Mouse (Mus musculus) left cerebral cortex, postnatal 4 days (tissue): ENCODE measurements at regions not wholly inside any gene's neighbourhood (a gene's known extent, or its start where the extent isn't known, plus 50 kb on each side); places are given as distances from the start of the nearest gene placed in this dataset.

Source experiments
- DNase-seq: peaks from one replicate; pipeline ENCODE4 v3.0.0-alpha.2; 2022
- intact Hi-C: fragments of 180-260 bp; cut with DNase I; formaldehyde crosslinking; loops from one replicate; pipeline ENCODE4 v1.15.1; 2025

DNA sequence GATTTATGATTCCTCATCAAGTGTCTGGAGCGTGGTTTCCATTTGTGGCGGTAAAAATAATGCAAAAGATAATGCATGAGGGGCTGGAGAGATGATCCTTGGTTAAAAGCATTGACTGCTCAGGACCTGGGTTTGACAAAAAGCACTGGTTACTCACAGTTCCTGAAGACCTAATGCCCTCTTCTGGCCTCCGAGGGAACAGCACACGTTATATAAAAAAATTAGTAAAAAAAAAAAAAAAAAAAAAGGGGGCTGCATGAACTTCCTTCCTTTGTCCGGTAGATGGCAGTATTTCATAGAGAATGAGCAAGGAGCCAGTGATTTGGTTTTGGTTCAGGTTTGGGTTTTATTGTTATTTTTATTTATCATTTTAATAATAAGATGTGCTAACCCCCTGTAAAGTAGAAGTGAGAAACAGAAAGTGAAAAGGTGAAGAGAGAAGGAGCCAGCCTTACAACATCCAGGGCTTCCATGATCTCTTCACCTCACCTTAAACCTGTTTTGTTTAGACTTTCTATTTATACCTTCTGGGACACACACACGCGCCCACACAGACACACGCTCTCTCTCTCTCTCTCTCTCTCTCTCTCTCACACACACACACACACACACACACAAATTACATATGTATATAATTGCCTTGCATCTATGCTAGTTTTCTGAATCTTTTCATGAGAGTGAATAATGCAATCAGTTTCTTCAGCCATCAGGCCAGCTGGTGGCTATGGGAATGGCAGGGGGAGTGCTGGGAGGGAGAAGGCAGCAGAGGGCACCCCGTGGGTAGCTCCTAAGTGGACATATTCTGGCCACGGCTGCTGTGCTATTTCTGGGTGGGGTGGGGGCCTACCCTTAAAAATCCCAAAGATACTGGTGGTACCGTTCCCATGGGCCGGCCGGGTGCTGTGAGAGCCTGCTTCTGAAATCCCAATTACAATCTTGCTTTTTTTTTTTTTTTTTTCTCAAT lies 230.0 kb downstream of the Poteg start:
- peak; percentile 54 for DNase-seq
- intact Hi-C loops: no loop called here

DNA sequence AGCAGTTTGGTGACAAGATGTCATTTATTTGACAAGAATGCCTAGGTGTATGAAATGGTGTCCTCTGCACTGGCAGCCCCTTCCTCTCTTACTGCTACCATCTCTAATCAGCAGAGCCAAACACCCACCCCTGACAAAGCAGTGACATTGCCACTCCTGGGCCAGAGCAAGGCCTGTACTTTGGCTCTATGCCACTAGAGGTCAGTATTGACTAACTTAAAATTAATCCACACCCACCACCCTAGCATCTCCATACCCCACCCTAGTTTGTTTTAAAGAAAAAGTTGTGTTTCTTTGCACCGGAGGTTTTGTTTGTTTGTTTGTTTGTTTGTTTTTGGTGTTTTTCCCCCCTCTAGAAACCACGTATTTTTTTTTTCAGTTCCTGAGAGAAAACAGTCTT lies 231.7 kb downstream of the Poteg start:
- DNase-seq: peak; percentile 53
- intact Hi-C loops: no loop called here

DNA sequence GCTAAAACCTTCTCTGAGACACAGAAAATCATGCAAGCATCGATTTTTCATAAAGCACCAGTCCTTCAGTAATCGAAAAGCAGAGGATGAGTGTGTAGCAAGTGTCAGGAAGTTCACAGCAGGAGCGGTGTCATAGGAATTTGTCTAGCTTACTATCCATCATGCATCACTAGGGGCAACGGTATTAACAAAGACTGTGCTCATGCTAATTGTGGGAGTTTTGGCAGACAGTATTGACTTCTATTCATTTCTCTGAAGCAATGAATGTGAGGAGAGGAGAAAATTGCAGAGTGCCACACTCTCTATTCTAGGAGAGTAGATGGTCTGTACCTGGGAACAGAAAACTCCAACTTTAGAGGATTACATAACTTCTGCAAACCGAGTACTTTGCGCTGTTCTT lies 274.5 kb downstream of the Poteg start:
- intact Hi-C loops: no loop called here
- DNase-seq: no peak

DNA sequence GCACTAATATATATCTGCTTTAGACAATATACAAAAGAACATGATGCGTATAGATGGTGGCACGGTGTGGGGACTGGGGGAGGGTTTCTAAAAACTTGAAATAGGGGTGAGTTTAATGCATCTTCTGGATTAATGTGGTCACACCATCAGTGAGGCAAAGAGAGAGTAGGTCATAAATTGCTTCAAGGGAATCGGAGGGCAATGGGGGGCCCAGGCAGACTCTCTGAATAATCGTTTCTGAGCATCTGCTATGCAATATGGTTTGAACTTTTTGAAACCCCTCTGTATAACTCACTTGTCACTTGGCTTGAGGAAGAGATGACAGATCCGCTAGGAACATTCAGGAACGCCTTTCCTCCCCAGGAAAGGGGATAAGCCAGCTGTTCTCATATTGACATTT lies 322.8 kb downstream of the Poteg start:
- intact Hi-C loops: no loop called here
- DNase-seq: no peak

DNA sequence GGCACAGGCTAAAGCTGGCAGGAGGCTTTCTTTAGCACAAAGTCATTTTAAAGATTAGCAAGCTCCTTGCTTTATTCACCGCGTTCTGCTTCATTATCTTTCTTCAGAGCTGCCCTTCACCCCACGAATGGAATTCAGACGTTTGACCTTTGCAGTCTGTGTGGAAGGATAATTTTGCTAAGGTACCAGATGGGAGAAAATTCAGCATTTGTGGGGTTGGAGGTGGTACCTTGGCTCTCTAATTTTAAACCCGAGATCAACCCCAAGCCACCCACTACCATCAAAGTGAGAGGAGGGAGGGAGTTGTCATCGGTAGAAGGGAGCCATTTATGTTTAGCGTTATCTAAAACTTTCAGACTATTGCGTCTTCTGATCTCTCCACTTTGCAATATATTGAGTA lies 323.3 kb downstream of the Poteg start:
- DNase-seq: no peak

DNA sequence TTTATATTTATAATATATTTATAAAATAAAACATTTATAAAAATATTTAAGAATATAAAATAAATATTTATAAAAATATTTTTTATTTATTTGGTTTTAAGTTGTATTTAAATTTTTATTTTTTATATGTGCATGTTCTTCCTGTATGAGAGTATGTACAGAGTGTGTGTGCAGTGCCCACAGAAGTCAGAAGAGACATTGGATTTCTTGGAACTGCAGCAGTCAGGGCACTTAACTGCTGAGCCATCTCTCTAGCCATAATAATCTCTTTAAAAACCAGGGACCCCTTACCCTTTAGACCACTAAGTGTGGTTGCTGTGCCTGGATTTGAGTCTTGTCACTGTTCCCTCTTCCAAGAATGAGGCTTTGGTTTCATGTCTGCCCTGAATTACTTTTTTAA lies 323.8 kb downstream of the Poteg start:
- no peak for DNase-seq
- intact Hi-C loops: no loop called here

More for the DNA sequence above, 323.3 kb downstream of the Poteg start:
- intact Hi-C loops: no loop called here

DNA sequence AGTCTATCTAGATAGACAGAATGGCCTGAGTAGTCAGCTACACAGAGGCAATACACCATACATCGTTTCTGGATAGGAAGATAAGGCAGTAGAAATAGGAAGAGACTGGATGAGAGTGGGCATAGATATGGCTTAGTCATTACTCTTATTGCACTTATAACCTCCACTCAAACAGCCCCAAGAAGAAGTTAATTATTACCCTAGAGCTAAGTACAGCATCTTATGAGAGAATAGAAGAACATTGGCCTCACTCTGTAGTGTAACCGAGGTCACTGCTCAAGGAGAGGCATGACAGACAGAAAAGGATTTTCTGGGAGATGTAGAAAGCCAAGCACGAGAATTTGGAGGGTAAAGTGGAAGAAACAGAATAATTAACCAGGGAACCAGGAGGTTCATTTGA lies 331.5 kb downstream of the Poteg start:
- DNase-seq: no peak
- intact Hi-C loops: no loop called here
